Mouse (Mus musculus) erythroid progenitor cell, adult 5-6 weeks (primary cell): ENCODE results near the gene Pax7. TPM values are rescaled to one million over a fixed set of nuclear protein-coding genes. Genes with fewer than 3 reads are reported as not detected.

Experiments
- ATAC-seq: replicated peaks from 2 replicates; pipeline ENCODE4 v1.8.0; 2016; ENCODE audit warnings: moderate number of reproducible peaks, mild to moderate bottlenecking, moderate TSS enrichment, inconsistent platforms; ENCODE audit not compliant: poor library complexity, low FRiP score, severe bottlenecking
- total RNA-seq, 2 experiments: library from RNA; stranded (forward) in 1 of 2; stranded (reverse) in 1 of 2; fragments of 150-400 nt in 1 of 2; fragments of 186-747, 209-891 nt in 1 of 2; gene quantifications; 2 replicates each; pipeline versions ENCODE4 v1.2.3 to v1.2.4; 2015 to 2017; ENCODE audit warnings: low replicate concordance in 2 of 2

Gene Pax7
- total RNA-seq, 2 experiments from 2014 or later: not detected

DNA sequence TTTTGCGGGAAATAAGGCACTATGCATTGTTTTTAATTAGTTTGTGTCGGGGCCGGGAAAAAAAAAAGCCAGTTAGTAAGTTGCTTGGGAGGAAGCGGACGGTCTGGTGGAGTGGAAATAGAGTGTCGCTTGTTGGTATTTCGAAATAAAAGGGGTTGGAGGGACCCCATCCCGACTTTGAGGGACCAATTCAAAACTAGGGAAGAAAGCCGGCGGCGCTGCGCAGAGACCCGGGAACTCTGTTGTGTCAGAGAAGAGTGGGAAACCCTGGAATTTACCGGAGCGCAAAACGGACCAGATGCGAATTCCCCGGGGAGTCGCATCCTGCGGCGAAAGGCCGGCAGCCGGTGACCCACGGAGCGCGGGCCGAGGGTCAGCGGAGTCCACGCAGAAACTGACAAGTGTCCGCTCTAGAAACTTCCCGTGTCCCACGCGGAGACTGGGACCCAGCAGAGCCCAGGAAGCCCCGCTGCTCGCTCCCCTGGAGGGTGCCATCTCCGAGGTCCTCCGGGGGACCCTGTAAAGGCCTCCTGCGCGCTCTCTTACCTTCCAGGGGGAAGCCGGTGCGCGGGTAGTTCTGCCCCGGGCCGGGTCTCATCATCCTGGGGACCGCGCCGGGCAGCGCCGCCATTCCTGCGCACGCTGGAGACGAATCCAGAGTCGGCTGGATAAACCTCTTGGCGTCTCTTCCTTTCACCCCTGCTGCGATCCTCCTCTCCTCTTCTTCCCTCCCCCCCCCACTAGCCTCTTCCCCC is 870 bp downstream of the Pax7 start:
- ATAC-seq: no peak

DNA sequence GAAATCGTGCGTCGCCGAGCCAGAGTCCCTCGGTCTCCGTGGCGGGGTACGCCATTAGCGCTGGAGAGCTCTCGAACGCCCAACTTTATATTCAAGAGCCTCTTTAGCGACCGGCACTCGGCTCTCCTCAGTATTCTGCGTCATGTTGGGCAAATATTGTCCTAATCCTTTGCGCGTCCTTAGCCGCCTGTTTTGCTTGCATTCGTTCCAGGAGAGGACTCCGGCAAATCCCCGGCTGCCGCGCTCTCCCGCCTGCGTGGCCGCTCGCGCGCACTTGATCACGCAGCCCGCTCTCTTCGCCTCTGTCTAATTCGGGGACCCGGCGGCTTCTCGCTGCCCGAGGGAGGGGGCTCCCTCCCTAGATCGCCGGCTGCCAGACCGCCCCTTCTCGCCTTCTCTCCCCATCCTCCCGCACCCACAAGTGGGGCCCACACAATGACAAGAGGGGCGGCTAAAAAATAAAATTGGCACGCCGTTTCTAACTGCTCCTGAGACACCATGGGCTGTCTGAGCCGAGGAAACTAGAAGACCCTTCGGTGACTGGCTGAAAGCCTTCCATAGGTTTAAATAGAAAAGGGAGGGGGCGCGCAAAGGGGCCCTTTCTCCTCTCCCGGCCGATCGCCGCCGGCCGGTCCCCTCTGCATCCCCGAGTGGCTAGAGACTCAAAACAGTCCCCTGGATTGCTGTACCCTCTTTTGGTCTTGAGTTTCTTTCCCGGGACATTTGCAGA is 1.7 kb downstream of the Pax7 start:
- no peak for ATAC-seq

DNA sequence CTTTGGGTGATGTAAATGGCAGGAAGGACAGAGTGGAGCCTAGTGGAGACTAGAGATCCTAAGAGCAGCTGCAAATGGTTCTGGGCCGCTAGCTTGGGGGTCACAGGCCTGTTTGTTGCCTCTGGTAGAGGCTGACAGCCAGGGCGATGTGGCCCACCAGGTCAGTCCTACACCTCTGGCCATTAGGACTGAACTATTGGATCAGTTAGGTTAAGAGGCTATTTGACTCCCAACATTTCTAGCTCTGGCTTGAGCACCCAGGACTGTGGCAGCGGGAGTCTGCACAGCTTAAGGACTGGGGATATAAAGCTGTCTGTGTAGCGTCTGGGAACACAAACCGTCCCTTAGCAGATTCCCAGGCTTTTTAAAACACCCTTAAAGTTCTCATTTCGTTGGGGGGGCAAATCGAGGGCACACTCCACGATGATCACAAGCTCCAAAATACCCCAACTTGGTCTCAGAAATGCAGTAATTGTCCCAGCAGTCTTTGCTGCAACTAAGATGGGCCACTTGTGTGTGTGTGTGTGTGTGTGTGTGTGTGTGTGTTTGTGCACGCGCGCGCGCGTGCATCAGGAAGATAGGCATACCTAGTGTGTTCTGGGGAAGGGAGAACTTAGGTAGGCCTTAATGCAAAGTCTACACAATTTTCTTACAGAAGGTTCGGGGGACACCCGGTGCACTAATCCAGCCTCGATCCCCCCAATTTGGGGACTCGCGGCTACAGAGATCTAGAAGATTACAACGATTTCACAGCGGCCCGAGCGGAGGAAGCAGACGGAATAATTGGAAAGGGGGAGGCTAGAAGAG is 2.5 kb downstream of the Pax7 start:
- no peak for ATAC-seq

DNA sequence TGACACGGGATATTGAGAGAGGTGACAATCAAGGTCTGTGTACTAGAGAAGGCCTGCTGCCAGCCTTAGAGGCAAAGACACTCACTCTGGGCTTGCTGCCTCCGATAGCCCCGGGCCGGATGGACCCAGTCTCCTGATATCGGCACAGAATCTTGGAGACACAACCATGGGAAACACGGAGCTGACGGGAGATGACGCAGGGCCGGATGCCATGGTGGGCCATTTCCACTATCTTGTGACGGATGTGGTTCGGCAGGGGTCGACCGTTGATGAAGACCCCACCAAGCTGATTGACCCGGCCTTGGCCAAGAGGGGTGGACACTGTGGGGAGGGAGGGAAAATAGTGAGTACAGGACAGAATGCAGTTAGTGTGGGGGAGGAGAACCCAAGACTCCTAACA is 3.3 kb downstream of the Pax7 start:
- no peak for ATAC-seq

DNA sequence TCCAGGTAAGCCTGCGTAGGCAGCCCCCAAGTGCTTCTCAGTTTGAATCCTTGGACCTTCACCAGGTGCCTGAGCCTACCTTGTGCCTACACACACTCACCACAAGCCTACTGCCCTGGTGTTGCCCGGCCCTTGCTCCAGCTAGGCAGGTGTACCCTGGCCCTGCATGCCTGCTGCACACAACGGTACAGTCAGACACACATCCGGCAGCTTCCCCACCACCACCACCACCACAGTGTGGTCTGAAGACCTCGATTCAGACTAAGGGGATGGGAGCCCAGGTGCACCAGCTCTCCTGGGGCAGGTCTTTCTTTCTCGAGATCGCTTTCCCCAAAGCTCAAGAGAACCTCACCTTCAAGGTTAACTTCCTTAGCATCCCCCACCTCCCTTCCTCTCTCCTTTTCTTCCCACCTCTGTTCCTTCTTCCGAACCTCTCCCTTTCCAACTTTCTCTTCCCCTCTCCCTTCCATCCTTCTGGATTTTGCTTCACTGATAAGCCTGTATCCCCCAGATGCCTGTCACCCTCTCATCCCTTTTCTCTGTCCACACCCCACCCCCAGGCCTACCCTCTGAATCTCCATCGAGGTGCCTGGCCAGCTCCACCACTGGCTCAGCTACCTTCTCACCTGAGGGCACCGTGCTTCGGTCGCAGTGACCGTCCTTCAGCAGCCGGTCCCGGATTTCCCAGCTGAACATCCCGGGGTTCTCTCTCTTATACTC is 4.3 kb downstream of the Pax7 start:
- no peak for ATAC-seq

GRCm38 (mm10) chr4:139828283-139828678 is 5.0 kb downstream of the Pax7 start:
- ATAC-seq: no peak

- no peak for ATAC-seq
Observed at GRCm38 (mm10) chr4:139827501-139828282, 5.6 kb downstream of the Pax7 start.

- no peak for ATAC-seq
Observed at GRCm38 (mm10) chr4:139826231-139826630, 7.1 kb downstream of the Pax7 start.

DNA sequence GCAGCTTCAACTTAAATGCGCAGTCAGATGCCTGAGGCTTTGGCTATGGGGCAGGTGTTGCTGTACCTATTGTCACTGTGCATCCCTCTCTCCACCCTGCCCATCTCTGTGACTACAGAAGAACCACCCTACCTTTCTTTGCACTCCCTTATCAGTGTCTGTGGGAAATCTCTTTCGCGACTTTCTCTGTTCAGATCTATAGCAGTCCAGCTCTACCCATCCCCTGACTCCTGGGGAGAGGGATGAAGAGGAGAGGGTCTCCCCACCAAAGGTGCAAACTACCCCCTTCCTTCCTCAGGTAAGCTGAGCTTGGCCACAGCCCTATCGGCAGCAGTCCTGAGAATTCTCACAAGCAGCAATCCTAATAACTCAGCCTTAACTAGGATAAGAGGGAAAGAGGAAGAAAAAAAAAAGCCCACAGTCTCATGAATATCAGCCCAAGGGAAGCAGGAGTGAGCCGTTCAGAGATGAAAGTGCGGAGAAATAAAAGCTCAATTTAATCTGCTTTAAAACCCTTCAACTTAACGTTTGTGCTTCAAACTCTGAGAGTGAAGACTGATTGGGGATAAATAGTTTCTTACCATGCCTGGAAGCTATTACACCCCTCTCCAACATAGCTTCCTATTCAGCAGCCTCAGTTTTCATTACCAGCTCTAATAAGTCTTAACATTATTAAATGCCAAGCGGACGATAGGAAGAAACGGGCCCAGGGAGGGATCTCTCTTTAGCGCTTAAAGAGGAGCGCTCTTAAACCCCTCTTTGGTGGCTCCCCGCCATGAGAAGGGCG is 7.8 kb downstream of the Pax7 start:
- no peak for ATAC-seq

DNA sequence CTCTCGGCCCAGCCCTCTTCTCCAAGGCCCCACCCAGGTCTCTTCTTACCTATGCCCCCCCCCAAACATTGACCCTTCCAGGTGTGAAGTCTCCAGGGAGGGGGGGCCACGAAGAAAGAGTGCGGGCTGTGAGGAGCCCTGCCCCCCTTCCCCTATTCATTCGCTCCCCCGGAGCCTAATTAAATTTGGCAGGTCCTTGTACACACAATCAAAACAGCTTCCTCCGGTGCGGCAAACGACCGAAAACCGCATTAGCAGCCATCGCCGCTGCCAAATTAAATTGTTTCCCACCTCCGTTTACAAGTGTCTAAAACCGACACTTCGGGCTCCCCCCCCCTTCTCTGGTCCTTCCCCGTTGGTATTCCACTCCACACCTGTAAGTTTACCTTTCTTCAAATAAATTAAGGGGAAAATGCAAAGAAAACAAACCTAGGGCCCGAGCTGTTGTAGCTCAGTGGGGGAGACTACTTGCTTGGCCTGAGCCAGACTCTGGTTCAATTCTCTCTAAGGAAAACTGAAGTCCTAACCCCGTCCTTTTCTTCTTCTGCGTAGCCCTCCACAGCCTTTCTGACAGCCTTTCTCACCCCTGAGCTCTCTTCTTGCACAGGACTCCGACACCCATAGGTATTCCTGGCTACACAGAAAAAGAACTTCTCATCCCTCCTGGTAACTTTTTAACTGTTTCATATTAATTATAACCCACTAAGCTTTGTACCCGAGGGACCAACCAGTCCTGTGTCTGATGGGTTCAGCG is 8.6 kb downstream of the Pax7 start:
- ATAC-seq: no peak

DNA sequence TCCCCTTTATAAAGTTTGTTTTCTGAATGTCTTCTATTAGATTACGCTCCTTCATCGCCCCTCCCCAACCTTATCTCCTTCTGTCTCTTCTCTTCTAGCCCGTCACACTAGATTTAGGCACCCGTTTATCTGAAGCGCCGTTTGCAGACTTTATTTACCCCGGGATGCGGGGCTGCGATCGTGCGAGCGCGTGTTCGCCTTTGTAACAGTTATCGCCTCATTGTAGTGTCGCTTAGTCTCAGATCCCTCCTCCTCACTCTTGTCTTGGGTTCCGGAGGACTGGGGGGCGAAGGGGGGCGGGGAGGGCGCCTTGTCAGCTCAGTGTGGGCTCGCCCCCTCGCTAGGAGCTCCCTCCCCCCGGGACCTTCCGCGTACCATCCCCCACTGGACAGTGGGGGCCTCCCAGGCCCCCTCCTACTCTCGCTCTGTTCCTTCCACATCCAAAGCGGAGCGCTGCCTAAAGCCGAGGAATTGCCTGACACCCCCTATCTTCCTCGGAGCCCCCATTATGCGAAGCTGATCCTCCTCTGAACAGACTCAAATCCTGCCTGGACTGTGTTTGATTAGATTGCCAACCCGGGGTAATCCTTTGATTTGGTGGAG is 9.4 kb downstream of the Pax7 start:
- no peak for ATAC-seq

DNA sequence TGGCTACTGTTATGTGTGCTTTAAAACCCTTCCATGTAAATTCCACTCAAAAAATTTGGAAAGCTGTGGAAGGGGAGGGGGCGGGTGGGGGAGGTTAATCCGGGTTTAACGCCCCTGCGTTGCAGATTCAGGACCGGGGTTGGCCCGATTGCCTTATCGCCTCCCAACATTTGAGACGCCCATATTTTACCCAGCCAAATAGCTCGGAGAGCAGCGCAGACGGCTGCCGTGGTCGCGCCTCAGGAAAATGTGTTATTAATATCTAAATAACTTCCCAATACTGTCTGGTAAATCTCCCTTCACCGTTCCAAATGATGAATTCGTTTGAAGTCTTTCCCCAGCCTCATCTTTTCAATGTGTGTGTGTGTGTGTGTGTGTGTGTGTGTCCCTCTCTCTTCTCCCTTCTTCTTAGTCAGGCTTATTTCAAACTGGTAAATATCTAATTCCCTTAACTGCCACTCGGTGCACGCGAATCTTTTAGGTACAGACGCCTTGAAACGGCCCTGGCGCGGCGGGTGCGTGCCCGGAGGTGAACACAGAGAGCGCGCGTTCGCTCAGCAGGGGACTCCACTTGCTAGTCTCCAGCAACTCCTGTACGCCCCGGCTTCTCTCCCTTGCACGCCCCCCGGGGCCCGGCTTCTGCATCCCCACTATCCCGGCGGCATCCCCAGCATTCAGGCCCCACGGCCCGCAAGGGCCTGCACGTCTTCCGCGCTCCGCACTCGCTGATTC is 10.0 kb downstream of the Pax7 start:
- no peak for ATAC-seq

DNA sequence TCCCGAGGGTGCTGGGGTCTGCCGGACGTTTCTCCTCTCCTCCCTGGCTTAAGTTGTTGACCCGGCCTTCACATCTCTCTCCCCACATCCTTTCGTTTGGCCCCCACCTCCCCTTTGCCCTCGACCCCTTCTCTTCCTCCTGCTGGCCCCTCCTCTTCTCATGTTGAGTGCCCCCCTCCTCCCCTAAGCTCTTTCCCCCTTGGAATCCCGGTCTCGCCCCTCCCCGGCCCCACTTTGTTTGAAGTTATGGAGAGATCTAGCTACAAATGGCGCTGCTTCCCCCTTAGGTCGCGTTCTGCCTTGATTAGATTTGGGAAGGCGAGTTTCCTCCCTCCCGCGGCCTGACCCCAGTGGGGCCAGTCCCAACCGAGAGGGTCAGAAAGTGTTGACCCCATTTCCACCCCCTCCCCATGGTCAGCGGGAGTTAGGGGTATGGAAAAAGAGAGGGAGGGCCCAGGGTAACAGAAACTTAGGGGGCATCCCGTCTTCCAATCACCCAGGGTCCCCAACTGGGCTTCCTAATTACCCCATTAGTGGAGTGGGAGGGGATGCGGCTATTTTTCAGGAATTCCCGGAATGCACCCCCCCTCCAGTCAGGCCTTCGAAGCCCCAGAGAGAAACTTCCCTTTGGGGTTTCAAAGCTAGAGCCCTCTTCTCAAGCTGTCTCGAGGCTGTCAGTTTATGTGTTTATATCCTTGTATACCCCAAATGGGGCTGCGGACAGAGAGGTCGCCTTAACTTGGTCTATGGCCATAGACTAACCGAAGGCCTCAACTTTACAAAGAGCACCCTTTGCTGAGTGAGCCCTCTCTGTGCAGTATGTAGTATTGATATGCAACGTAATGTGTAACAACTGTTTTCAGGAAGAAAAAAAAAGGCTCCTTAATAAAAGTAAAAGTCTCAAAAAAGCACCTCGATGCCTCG is 10.9 kb downstream of the Pax7 start:
- ATAC-seq: no peak

- ATAC-seq: no peak
Observed at GRCm38 (mm10) chr4:139821491-139822160, 11.7 kb downstream of the Pax7 start.

DNA sequence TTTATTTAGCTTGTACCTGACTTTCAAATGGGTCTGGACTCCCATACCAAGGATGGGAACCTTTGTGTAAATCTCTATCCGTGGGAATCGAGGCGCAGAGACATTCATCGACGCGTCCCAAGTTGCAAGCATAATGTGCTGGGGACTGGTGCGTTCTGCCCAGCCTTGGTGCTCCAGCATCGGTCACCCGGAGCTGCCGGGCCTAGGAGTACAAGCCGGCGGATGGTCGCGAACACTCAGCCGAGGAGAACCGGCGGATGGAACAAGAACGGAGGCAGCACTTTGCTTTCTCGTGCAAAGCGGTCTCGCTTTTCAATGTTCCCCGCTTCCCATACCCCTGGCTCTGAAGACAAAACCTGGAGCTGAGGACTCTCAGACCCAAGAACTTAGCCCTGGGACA is 12.3 kb downstream of the Pax7 start:
- no peak for ATAC-seq
